Mouse (Mus musculus) frontal cortex, postnatal 25 days (tissue): ENCODE measurements around the gene Atp2c2.

ENCODE experiments used
- DNase-seq, 2 experiments: peaks; one replicate each; pipeline ENCODE4 v3.0.0; 2022; ENCODE audit warnings: low spot score in 2 of 2

Gene Atp2c2

DNA sequence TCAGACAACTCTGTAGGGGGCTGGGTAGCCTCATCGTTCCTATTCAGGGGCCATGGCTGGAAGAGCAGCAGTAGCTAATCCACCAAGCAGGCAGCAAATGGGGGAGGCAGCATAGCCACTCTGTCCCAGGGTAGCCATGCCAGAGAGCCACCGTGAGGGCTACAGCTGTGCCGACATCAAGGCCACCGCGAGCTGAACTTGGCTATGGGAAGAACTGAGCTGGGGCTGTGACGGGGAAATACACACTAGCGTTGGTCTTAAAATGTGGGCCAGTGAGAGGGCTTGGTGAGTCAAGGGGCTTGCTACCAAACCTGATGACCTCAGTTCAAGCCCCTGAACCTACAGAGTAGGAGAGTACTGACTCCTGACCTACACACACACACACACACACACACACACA is 84.9 kb downstream of the Atp2c2 start:
- no peak for DNase-seq

DNA sequence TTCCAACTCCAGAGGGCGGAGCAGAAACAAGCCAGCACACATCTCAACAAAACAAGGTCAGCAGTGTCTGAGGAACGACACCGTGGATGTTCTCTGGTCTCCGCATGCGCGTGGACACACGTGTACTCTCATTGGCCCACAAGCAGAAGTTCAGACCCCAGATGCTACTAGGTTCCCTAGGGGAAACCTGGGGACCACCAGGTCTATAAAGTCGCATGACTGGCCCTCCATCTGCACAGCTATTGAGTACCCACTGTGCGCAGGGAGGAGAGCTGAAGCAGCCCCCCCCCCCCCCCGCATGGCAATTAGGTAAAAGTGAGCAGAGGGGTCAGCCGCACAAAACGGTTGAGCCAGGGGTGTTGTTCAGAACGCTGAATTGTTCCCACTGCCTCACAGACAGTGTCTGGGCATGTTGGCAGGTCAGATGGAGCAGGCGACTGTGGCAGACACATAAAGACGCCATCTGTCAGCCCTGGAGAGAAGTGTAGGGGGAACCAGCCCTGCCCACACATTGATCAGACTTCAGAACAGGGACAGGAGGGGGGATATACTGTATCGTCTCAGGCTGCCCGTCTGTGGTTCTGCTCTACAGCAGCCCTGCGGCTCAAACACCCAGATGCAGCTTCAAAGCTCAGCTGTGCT is 86.1 kb downstream of the Atp2c2 start:
- no peak for DNase-seq

DNA sequence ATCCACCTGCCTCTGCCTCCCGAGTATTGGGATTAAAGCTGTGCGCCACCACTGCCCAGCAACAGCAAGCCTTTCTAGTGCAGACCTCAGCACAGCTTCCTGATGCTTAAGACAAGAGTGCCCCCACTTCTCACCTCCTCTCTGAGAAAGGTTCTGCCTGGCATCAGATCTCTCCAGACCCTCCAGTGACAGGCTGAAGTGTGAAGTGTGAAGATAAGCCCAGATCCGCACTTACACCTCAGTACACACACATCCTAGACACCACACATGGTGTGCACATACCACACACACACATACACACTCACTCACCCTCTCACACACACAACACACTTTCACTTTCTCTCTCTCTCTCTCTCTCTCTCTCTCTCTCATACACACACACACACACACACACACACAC is 87.1 kb downstream of the Atp2c2 start:
- DNase-seq, result no peak

DNA sequence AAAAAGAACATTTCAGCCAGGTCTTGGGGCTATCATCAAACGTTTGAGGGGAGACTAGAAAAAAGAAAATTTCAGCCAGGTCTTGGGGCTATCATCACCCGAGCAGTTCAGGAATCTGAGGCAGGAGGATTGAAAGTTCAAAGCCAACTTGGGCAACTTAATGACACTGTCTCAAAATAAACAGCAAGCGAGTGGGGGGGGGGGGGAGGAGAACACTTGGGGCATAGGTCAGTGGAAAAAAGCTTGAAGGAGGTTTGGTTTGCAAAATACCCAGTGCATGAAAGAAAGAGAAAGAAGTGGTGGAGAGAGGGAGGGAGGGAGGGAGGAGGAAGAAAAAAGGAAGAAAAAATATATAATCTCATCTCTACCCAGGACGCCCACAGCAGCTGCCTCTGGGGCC is 87.5 kb downstream of the Atp2c2 start:
- no peak for DNase-seq

DNA sequence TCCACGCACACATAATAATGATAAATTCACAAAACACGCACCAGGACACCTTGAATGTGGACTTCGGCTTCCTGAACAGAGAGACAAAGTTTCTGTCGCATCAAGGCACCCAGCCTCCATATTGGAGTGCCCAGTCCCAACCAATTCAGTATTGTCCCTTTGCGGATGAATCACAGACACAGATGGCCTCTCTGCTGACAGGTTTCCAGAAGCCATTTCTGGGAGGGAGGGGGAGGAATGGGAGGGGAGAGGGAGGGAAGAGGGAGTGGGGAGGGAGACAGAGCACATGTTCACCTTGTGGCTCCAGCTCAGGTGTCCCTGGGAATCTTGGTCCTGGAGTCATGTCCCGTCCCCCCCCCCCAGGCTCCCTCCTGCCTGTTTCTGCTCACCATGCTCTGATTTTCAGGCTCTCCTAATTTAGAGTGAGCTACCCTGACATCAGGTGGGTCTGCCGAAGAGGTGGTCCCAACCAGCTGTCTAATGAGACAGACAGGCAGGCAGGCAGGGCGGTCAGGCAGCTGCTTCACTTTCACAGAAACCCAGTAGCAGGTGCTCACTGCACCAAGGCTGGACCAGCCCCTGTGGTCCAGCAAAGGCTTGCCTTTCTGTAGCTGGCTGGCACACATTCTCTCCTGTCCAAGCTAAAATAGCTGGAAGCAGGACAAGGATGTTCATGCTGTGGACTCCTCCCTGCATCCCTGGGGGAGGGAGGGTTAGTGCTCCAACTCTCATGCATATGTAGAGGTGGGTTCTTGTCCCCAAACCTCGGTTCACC is 89.0 kb downstream of the Atp2c2 start:
- DNase-seq, result no peak

DNA sequence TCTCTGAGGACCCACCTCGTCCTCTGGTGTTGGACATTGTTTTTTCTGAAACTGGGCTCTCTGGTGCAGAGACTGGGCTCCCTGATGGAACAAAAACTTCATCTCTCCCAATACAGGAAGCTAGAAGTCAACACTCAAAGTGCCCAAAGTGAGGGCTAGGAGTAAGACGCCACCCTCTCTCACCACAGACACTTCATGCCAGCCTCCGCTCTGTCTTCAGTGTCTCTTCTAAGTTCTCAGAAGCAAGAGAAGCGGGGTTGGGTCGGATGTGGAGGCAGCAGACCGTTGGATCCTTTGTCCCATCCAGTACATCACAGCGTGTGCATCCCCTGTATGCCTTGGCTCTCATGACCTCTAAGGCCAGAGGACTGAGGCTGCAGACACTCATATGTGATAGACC is 89.8 kb downstream of the Atp2c2 start:
- DNase-seq, result no peak

DNA sequence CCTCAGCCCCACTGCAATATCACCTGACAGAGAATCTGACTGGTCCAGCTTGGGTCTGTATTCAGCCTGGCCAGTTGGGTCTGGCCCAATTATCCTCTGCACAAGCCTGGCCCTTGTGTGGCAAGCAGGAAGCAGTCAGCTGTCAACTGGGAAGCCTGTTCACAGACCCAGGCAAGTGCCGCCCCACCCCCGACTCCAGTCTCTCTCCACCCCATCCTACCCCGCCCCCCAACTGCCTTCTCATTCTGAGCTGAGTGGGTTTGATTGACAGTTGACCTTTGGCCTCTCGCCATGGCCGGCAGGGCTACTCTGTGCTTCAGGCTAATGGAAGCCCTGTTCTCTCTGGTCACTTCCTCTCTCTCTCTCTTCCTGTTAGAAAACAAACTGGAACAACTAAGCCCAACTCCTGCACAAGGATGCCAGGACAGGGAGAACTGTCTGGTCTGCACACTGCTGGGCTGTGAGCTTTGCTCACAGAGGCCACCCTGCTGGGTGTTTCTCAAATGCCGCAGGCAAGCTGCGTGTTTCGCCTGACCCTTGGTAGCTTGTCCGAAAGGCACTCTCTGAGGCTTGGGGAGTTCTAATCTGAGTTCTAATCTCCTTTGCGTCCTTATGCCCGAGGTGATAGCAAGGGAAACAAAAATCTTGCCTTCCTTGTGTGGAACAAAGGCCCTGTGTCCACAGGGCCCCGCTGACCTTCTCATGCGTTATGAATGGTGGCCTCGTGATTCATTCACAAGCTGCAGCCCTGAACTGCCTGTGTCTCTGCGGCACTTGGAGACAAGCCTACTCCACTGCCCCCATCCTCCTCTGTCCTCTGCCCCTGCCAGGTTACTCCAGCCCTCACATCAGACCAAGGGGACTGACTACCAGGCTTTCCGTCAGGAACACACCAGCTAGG is 92.2 kb downstream of the Atp2c2 start:
- no peak for DNase-seq

DNA sequence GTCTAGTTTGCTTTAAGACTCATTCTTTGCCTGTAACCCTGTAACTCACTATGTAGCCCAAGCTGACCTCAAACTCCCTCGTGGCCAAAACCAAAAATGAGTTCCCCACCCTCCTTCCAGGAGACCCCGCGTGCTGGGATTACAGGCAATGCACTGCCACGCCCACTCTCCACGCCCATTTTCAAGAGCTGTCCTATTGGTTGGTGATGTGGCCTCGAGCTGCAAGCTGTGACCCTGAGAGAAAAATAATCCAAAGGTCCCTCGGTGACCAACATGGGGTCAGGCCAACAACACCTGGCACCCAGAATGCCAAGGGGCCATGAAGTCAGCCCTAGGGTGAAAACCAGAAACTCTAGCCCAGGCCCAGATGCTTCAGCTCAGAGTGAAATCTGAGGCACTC is 94.9 kb downstream of the Atp2c2 start:
- DNase-seq, result no peak

DNA sequence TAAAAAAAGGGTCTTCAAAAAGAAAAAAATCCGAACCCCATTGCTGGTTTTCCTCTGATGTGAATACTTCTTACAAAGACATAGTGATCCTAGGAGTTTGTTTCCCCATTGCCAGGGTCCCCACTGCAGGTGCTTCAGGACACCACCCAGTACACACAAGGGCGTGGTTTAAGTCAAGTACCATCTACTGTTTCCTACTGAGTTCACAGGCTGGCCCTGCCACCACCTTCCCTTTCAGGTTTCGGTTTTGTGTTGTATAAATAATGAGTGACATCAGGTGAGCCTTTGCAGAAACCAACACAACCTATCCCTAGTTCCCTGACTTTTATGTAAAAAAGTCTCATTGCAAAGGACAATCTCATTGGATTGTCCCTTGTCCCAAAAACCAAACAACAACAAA is 95.8 kb downstream of the Atp2c2 start:
- no peak for DNase-seq

DNA sequence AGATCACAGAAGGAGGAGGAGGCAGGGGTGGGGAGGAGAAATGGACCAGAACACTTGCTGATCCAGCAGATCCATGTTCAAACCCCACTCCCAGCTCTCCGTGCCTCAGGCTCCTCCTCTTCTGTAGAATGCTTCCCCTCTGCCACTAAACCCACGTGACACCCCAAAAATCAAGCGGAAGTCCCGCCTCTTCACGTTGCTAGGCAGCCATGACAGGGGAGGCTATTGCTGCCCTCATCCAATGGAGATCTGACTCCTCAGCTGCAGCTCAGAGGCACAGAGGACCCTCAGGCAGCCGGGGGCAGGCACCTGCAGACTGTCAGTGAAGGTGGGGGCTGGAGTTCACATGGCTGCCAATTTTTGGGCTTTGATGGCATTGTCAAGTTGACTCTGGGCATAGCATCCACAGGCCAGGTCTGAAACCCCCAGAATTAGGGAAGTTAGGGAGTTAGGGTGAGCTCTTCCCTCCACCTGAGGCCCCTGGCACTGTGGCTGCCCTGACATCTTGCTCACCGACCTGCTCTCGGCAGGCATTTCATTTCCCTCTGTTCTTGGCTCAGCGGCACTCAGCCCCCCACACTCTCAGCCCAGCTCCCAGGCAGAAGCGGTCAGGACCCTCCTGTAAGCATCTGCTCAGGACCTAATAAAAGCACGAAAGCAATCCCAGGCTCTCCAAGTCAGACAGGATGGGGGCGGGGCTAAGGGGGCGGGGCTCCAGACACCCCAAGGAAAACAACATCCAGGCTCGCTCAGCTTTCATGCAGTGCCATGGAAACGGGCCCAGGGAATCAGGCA is 98.6 kb downstream of the Atp2c2 start:
- DNase-seq, result no peak

DNA sequence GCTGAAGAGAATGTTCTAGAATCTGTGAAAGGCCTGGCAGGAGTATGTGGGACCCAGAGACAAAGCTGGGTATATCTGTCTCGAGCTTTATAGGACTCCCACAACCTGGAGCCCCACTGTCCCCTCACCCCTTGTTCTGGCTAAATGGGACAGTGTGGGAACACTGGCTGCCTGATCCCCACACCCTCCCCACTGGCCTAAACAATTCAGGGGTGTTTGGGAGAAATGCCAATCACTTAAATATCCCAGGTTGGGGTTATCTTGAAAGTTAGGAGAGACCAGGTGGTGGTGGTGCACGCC is 99.1 kb downstream of the Atp2c2 start:
- DNase-seq, result no peak

DNA sequence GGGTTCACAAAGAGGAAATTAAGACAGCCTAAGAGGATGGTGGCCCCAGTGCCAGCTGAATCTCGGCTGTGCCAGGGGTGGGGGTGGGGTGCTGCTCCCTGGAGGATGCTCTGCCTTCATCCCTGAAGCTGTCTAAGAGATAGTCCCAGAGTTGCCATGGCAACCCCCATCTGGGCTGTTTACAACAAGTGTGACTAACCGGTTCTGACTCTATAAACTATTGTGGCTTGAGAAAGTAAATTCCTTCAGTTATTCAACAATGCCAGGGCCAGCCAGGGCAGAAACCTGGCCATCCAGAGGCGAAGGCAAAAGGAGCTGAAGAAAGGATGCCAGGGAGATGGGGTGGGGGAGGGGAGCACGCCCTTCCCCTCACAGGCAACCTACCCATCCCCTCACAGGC is 101.4 kb downstream of the Atp2c2 start:
- no peak for DNase-seq

DNA sequence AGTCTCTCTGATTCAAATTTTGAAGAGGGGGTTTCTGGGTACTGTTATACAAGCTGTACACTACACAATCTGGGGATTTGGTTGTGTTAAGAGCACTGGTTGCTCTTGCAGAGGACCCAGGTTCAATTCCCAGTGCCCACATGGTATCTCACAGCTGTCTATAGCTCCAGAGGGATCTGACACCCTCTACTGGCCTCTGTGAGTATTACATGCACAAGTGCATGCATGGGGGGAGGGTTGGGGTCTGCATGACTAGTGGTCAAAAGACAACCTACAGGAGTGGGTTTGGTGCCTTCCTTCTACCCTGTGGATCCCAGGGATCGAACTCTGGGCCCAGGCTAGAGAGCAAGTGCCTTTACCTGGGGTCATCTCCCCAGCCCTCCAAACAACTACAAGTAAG is 102.8 kb downstream of the Atp2c2 start:
- no peak for DNase-seq

DNA sequence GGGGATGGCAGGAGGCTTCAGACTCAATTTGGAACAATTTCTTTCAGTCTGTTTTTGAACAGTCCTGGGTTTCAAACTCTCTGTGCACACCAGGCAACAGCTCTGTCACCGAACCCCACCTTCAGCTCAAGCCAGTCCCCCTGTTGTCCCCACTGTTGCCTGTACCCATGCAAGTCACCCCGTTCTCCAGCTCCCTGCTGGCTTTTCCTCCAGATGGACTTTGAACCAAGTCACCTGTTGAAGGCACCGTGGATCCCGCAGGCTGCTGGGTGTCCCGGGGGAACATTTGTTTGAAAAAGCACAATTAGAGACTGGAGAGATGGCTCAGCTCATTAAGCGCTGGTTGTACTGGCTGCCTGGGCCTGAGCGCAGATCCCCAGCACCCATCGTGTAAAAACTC is 105.5 kb downstream of the Atp2c2 start:
- DNase-seq, result no peak

DNA sequence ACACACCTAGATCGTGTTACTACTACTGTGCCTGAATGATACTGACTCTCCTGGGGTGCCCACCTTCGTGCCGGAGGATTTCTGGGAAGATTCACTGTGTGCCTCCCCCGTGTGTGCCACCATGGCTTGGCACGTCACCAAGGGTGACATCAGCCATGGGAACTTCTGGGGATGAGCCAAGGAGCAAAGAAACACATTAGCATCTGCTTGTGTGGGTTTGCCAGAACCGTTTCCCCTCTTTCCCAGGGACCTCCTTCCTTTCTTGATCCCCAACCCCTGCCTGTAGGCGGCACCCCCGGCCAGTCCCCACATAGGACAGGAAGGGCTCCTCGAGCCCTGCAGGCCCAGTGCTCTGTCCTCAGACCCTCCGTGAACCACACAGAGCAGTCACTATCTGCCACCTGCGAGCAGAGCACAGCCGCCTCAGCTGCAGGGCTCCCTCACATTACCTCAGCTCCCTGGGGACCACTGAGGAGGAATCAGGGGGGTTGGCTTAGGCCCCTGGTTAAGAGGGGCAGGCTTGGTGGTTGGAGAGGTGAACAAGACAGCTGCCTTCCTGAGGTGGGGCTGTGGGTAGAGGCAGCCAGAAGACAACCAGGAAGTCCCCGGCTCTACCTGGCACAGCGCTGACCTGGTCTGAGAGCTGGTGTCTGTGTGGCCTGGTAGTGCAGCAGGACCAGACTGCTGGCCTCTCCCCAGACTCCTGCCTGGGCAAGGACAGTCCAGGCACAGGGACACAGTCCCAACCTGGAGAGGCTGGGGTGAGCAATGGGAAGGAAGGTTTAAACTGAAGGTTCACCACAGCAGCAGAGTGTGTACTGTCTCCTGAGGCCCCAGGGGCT is 106.8 kb downstream of the Atp2c2 start:
- DNase-seq, result peak; percentile 41 to 65
